Mouse (Mus musculus): ENCODE measurements around the gene Prelp. TPM values are rescaled to one million over a fixed set of nuclear protein-coding genes. Genes with fewer than 3 reads are reported as not detected.

Gene Prelp
- total RNA-seq, 2 experiments from 2014 or later: 42.1 to 44.9 TPM

- no peak for DNase-seq
These were observed 22.1 kb downstream of the Prelp start for GRCm38 (mm10) chr1:133899043-133899542.

DNA sequence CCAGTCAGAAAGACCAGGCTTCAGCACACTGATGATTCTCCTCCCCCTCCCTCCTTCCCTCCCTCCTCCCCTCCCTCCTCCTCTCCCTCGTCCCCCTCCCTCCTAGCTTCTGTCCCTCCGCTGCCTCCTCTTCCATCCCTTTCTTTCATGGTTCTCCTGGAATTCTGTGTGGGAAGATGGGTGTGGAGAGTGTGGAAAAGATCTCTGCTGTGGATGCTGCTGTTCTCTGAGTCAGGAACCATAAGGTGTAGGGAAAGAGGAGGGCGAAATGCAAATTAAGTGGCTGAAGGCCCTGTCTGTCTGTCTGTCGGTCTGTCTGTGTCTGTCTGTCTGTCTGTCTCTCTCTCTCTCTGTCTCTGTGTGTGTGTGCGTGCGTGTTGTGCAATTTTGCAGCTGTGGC, 23.9 kb downstream of the Prelp start:
- DNase-seq: no peak

- DNase-seq: peak; percentile 44 to 73
These were observed 29.7 kb downstream of the Prelp start for GRCm38 (mm10) chr1:133891489-133891888.

- DNase-seq: no peak
These were observed 31.1 kb downstream of the Prelp start for GRCm38 (mm10) chr1:133889949-133890598.

- no peak for DNase-seq
These were observed 33.5 kb downstream of the Prelp start for GRCm38 (mm10) chr1:133887538-133888250.

GRCm38 (mm10) chr1:133887044-133887443, 34.2 kb downstream of the Prelp start:
- DNase-seq: no peak

- DNase-seq: no peak
These were observed 34.8 kb downstream of the Prelp start for GRCm38 (mm10) chr1:133886431-133886830.

- DNase-seq: no peak
These were observed 35.4 kb downstream of the Prelp start for GRCm38 (mm10) chr1:133885811-133886210.

GRCm38 (mm10) chr1:133884746-133885145, 36.5 kb downstream of the Prelp start:
- DNase-seq: no peak

- DNase-seq: no peak
These were observed 37.1 kb downstream of the Prelp start for GRCm38 (mm10) chr1:133884090-133884489.

DNA sequence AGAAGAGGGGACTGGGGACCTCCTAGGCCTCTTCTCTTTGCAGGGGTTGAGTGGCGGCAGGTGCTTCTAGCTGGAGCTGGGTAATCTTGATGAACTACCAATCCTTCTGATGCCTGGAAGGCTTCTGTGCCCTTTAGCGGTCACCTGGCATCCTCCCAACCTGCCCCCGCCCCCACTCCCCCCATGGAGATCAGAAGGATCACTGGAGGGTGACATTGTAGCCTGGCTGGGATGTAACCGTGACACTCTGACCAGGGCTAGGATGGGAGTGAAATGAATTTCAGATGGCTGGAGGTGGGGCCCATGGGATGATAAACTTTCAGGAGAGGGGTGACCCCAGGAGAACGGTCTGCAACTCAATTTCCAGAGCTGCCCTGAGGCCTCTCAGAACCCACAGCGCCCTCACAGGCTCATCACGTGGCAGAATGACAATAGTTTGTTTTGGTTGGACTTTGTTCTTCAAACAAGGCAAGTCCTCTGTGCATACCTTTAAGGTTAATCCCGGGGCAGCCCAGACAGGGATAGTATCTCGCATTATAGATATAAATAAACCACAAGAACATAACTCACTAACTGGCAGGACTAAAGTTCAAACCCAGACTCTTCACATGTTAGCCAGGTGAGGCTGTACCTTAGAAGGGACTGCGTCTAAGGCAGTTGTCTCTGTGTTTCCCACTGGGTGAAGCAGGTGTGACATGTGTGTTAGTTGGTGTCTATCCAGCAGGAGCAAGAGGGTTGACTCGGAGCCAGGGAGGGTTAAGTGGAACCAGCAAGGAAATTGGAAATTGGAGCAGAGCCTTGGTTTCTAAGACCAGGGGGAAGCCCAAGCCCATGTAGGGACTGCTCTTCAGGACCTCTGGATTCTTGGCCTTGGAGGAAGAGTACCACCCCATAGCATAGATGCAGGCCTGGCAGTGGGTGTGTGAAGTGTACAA, 38.7 kb downstream of the Prelp start:
- no peak for DNase-seq

GRCm38 (mm10) chr1:133881813-133882212, 39.4 kb downstream of the Prelp start:
- DNase-seq: no peak

- peak in 1 of 2 experiments; percentile 43 for DNase-seq
These were observed 42.3 kb downstream of the Prelp start for GRCm38 (mm10) chr1:133878825-133879423.

DNA sequence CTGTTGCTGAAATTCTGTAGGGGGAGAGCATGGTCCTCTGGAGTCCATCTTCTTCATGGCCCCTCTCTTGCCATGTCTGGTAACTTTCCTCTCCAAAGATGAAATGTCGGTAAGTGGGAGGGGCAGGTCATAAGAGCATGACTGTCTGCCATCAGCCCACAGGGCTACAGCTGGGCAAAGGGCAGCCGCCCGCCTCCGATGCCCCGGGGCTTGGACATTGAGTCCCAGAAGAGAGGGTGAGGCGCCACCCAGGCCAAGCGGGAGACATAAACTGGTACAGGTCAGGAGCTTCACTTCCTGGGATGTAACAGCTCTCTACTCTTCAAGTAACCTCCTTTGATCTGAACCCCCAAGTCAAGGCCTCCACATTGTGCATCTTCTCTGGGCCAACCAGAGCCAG, 44.3 kb downstream of the Prelp start:
- no peak for DNase-seq

DNA sequence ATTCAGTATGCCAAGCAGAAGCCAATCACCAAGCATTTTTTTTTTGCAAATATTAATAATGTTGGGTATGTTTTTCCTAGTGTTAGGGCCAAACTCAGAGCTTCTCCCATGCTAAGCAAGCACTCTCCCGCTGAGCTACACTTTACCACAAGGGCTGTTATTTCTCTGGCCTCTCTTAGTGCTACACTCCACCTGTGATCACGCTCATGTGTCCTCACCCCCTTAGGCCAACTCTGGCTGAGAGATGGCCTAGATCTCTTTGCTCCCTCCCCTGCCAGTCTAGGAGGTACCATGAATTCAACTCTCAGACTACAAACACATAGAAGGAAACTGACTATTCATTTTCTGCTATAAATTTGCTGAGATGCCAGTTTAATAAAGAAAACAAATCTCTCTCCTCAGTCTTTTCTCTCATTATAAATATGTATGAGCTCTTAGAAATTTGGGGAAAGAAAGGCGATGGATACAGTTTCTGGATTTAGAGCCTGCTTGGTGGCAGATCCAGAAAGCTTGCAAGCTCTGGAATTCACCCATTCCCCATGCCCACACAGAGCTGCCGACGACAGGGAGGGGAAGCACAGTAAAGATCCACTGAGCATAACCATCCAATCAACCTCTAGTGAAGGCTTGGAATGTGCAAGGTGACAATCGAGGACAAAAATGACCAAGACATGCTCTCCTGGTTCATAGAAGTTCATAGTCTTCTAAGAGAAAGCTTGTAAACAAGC, 48.0 kb downstream of the Prelp start:
- DNase-seq: no peak

DNA sequence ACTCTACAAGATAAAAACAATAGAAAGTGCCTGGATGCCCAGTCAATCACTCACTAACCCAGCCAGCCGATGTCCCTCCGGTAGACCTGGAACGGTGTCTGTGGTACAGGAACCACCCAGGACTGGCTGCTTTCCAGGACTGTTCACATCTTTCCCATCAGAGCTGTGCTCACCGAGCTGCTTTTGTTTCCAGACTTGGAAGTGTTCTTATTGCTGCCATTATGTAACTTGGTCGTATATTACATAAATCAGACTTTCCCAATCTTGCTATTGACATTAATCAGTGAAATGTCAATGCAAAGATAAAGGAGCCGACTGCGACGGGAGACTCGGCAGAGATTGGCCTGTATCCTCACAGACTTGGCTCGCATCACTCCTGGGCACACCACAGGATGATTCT, 50.0 kb downstream of the Prelp start:
- no peak for DNase-seq

- DNase-seq: no peak
These were observed 52.0 kb downstream of the Prelp start for GRCm38 (mm10) chr1:133869221-133869620.

- no peak for DNase-seq
These were observed 57.8 kb downstream of the Prelp start for GRCm38 (mm10) chr1:133863257-133863997.

- no peak for DNase-seq
These were observed 60.2 kb downstream of the Prelp start for GRCm38 (mm10) chr1:133861028-133861427.

Data from adrenal gland, postnatal 36 days (tissue).